Mouse (Mus musculus): Measurements from ENCODE around the gene Gnb1l. TPM values are rescaled to one million over a fixed set of nuclear protein-coding genes. Genes with fewer than 3 reads are reported as not detected.

The Gnb1l gene
- total RNA-seq, 2 experiments from 2014 or later, result 6.1 to 7.5 TPM

GRCm38 (mm10) chr16:18586076-18586905 lies 87.8 kb downstream of the Gnb1l start:
- DNase-seq (ENCODE audit: low spot score in 2 of 2), result no peak

DNA sequence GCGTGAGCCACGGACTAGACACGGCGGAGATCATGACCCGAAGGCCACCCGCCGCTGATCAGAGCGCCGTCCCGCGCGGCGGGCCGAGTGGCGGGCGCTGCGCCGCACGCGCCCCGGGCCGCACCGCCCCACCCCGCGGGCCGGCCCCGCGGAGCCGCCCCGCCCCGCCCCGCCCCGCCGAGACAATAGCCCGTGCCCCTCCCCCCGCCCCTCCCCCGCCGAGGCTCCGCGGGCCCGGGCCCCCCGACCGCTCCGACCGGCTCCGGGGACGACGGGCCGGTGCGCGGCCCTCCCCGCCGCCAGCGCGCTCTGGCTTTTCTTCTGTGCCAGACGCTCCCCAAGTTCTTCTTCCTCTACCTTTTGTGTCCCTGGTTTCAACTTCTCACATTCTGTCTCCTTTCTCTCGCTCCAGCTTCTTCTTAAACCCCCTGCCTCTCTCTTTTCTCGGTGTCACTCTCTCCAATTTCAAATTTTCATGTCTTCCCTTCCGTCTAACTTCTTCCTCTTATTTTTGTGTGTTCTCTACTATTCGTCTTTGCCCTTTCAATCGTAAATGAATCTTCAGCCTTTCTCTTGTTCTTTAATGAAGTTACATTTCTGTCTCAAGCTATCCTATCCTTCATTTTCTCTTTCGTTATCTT lies 88.5 kb downstream of the Gnb1l start:
- no peak for DNase-seq (ENCODE audit: low spot score in 2 of 2)

GRCm38 (mm10) chr16:18587847-18588737 lies 89.6 kb downstream of the Gnb1l start:
- no peak for DNase-seq (ENCODE audit: low spot score in 2 of 2)

DNA sequence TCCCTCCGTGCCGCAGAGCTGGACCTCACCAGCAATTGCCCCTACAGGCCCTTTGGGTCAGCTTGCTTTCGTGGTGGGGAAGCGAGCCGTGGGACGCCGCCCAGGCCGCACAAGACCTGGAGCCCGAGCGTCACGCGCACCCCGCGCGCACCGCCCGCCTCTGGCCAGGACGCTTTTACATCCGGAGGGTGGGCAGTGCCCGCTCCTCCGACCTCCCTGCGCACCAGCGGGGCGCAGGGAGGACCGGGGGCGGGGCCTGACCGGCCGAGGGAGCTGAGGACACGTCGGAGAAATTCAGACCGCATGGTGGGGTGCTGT lies 90.2 kb downstream of the Gnb1l start:
- DNase-seq (ENCODE audit: low spot score in 2 of 2), result no peak

DNA sequence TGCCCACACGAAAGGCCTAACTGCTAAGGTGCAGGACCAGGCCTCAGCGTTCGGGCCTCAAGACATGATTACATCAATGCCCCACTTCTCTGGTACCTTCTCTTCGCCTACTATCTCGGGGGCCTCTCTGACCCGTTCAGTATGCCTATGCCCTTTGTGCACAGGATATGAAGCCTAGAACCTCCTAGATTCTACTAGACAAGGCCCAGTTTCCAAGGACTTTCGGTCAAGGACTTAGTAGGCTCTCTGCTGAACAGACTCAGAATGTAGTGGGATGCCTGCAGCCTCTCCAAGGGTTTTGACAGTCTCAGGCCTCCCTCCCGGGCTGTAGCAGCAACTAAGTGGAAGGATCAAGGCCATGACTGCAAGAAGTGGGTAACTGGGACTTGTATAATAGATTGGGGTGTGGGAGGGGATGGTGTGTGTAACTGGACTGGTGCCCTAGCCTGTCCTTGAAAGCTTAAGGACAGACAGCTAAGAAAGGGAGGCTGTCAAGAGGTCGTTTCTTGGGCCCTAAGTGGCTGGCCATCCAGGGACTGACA lies 90.6 kb downstream of the Gnb1l start:
- no peak for DNase-seq (ENCODE audit: low spot score in 2 of 2)

DNA sequence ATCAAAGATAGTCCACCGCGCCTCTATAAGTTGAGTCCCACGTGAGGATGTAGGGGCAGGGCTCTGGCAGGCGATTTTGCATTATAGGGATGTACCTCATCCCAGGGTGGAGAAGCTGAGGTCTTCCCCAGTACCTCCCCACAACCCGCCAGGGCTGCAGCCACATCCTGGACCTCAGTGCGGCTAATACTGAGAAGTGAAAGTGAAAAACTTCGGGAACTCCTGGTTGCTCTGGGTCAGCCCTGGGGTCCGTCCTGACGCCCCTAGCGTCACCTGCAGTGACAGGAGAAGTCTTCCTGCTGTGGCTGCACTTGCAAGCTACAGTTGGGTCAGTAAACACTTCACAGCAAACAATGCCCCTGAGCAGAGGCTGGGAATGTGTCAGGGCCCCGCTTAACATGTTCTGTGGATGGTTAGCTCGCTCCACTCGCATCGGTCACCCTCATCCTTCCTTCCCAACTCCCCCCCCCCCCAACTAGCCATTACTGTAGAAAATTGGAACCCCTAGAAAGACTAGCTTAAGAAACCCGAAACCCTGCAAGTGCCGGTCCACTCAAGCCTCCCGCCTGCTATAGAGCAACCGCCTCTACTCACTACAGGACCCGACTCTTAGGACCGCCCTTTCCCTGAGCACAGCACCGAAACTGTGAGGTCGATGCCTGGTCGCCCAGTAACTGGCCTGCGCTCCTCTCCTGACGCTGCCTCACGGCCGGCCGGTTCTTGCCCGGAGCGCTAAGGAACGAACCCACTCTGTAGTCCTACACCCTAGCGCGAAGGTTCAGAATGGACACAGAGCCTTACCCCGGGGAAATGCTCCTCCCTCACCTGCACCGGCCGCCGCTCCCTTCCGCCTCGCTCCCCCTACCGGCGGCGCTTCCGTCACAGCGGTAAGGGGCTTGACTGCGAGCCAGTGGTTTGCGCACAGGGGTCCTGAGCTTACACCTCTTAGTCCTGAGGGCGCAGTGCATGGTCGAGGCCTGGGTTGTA lies 91.6 kb downstream of the Gnb1l start, which contains the start of gene Tbx1:
Tbx1 (minus strand) TSS at position 868 of the 987 bp plus-strand sequence.
- no peak for DNase-seq (ENCODE audit: low spot score in 2 of 2)

GRCm38 (mm10) chr16:18591047-18592018 lies 92.8 kb downstream of the Gnb1l start:
- no peak for DNase-seq (ENCODE audit: low spot score in 2 of 2)

DNA sequence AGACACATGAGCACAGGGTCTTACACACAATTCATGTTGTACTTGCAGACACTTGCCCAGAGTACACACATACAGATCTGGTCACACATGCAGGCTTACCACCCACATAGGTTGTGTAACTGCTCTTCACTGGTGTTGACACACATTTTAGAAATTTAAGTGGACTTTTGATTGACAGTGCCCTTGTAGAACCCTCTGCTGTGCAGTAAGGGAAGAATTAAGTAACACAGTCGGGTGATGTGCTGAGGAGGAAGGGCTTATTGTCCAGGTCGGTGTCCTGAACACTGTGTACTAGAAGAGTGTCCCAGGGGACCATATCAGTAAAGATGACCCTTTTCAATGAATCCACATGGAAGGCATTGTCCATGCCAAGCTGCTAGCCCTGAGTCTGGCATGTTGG lies 95.4 kb downstream of the Gnb1l start:
- DNase-seq (ENCODE audit: low spot score in 2 of 2), result no peak

GRCm38 (mm10) chr16:18596255-18596654 lies 97.7 kb downstream of the Gnb1l start:
- no peak for DNase-seq (ENCODE audit: low spot score in 2 of 2)

- no peak for DNase-seq (ENCODE audit: low spot score in 2 of 2)
Measured at GRCm38 (mm10) chr16:18598006-18598405, 99.5 kb downstream of the Gnb1l start.

GRCm38 (mm10) chr16:18601447-18601846 lies 102.9 kb downstream of the Gnb1l start:
- DNase-seq (ENCODE audit: low spot score in 2 of 2), result no peak

GRCm38 (mm10) chr16:18604267-18604701 lies 105.8 kb downstream of the Gnb1l start:
- DNase-seq (ENCODE audit: low spot score in 2 of 2), result no peak

GRCm38 (mm10) chr16:18605705-18606104 lies 107.2 kb downstream of the Gnb1l start:
- no peak for DNase-seq (ENCODE audit: low spot score in 2 of 2)

GRCm38 (mm10) chr16:18608226-18608625 lies 109.7 kb downstream of the Gnb1l start:
- DNase-seq (ENCODE audit: low spot score in 2 of 2), result no peak

GRCm38 (mm10) chr16:18609099-18609498 lies 110.6 kb downstream of the Gnb1l start:
- no peak for DNase-seq (ENCODE audit: low spot score in 2 of 2)

DNA sequence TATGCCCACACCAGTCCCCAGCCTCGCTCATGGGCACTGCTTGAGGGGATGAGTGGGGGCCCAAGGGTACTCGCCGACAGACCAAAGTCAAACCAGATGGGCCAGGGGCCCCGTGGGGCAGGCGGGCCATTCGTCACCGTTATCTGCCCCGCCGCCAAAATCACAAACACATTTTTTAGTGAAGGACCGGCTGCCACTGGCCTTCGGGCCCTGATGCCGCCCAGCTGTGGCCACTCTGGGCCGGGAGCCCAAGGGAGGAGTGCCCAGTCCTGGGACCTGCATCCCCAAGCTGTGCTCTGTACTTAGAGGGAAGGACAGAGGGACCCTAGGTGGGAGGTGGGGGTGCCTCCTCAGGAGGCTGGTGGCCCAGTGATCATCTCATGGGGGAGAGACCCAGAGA lies 113.2 kb downstream of the Gnb1l start:
- DNase-seq (ENCODE audit: low spot score in 2 of 2), result no peak

- DNase-seq (ENCODE audit: low spot score in 2 of 2), result no peak
Measured at GRCm38 (mm10) chr16:18613301-18613700, 114.8 kb downstream of the Gnb1l start.

All from layer of hippocampus, postnatal 14 days (tissue).